Mouse (Mus musculus) heart, adult 11 months (tissue): ENCODE measurements at regions not wholly inside any gene's neighbourhood (a gene's known extent, or its start where the extent isn't known, plus 50 kb on each side); places are given as distances from the start of the nearest gene placed in this dataset.

Experiments used
- DNase-seq: peaks from one replicate; pipeline ENCODE4 v3.0.0; 2022

DNA sequence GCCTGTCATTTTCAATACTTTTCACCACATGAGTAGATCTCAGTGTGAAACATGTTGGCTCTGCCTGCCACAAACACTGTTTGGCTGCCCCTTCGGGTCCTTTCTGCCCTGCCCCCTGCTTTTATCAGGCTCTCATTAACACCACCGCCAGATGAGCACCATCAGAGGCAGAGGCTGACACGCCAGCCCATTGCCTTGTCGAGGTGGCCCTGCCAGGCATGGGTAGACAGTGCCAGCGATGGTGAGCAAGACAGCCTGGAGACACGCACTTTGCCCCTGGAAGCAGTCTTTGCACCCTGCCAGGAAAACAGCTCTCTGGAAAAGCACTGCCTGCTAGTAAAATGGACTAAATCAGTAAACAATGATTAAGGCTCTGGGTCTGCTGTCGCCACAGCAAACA lies 158.2 kb downstream of the Gm10295 start:
- DNase-seq = peak; percentile 94

DNA sequence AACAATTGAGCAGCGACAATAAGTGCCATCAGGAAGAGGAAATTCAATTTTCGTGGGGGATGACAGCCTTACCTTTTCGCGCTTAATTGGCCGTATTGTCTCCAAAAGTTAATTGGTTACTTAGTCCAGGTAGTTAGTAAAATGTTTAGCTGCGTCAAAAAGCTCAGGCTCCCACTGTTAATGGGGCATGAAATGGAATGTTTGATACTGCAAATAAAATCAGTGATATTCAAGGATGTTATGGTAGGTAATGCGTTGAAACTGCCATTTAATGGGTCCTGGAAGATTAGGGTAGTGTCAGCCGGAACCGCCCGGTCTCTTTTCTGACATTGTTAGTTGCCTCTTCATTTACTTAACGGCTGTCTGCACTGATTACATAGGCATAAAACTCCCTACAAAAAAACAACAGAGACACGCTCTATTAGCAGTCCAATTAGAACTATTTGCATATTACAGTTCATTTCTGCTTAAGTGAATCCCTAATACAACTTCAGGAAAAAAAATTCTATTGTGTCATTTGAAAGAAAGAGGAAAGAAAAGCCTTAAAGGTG lies 161.0 kb downstream of the Gm10295 start:
- no peak for DNase-seq

DNA sequence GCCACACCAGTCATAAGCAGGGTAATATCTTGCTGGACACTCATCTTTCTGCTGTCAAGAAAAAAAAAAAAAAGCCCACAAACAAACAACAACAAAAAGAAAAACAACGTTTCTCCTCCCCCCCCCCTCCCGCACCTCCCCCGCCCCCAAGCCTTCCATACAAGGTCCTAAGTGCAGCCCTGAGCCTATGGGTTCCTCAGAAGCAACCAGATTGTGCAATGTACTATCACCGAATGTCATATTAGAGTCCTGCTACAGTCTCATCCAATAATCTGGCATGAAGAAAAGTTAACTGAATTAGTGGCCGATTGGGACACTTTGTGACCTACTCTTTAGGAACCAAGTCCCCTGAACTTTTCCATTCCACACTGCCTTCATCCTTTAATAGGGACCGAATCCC lies 161.5 kb downstream of the Gm10295 start:
- DNase-seq = no peak

DNA sequence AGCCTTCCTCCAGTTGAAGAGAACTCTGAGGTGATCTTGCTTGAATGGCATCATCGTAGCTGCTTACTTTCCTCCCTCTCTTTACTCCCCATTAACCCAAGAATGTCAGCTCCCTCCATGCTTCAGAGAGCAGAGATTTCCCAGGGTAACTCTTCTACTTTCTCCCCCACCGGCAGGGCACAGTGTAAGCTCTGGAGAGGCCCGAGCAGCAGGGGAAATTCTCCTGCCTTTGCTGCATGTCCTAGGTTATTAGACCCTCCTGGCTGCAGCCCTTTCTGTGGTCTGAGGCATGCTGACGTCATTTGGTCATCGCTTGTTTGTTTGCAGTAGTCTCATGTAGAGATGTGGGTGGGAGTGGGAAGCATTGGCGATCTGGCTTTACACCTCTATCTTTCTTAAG lies 163.2 kb downstream of the Gm10295 start:
- peak; percentile 79 for DNase-seq

DNA sequence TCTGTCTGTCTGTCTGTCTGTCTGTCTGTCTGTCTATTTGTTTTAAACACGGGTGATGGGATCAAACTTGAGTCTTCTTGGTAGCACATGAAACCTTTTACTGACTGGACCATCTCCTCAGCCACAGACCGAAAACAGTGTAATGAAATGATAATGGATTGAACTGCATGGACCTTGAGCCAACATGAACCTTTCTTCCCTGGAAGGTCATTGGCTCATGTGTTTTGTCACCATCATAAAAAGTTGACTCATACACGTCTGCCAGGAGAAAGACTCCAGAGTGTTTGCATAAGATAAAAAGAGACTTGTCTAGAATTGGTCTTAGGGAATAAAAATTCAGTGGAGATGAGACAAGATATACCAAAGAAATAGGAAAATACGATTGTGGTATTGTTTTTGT lies 176.4 kb downstream of the Gm10295 start:
- no peak for DNase-seq

DNA sequence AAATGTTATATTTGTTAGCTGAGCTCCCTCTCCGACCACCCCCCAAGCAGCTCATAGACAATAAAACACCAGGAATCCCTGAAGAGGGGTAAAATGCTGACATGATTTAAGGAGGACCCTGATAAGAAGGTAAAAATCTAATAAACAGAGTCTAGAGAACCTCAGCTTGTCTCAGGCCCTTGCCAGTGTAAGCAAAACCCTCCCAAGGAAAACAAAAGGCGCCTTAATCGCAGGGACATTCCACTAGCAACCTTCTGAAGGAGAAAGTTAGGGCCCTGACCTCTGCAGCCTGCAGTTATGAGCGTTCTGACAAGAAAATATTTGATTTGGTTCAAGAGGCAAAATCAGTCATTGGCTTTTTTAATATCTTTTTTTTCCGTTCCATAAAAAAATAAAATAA lies 212.2 kb downstream of the Gm10295 start:
- peak; percentile 82 for DNase-seq

DNA sequence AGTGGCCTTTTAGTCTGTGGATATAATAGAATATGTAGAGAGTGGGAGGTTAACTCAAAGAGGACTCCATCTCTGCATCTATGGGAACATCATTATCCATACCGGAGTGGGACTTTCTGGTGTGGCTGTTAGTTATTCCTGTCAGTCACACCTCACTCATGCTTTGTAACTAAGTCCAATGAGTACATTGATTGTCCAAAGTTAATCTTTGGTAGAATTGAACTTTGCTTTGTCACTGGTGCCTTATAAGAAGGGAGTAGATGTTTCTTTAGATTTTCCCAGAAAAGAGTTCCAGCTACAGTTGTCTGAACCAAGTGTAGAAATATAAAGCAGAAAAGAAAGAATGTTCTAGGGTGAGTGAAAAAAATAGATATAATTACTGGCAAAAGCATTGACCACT lies 221.3 kb downstream of the Gm10295 start:
- no peak for DNase-seq

DNA sequence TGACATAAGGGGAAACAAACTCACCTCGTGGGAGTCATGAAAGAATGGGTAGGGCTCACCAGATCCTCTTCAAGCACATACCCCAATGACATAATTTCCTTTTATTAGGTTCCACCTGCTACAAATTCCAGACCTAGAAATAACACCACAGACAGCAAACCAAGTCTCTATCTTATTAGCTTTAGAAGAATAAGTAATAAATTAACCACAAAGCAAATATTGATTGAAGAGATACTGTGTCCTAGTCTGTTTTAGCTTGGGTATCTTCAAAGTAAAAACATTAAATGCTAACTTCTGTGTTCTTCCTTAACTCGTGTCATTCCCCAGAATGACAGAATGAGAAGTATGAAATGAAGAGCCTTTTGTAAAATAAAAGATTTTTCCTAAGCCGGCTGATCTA lies 222.4 kb downstream of the Gm10295 start:
- DNase-seq = no peak

DNA sequence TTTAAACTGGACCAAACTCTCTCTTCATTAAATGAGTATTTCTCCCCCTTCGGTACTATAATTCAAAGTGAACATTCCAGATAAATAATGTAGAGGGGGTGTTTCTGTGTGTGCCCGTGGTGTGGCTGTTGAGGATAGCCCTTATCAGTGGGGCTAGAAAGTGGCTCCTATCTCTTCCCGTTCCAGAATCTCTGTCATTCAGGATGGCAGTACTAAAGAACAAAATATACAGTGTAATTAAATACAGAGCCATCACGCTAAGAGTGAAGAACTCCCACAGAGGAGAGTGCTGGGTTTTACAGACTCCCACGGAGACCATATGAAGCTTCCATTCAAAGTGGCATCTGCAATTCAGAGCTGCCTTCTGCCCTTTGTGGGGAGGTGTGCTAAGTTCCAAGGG lies 229.8 kb downstream of the Gm10295 start:
- no peak for DNase-seq

DNA sequence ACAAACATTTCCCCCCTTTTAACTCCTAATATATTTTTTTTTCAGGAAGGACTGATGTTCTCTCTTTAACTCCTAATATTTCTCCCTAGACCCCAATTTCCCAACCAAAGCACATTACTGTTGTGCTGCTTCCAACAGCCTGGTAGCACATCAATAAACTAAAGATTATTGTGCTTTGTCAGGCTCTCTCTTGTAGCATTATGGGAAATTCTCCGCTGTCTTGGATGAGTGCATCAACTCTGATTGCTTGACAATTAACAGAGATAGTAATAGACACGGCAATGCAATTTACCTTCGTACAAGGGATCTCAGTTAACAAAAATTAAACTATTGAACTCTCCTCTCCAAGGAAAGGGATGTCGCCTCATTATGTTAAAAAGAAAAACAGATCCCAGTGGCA lies 230.3 kb downstream of the Gm10295 start:
- no peak for DNase-seq

DNA sequence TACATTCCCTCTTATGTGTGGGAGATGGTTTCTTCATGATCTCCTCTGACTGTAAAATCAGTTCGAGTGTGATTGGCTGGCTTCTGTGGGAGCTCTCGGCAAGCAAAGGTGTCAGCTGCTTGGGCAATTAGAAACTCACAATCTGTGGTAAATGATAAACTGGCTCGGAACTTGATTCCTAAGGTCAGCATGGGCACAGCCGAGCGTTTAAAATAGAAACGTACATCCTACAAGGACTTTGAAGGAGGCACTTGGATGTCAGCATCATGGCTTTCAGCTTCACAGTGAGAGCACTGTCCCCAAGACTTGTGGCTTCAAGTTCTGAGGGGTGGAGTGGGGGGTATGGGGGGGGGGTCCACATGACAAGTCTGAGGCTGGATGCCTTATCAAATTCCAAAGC lies 231.3 kb downstream of the Gm10295 start:
- no peak for DNase-seq

DNA sequence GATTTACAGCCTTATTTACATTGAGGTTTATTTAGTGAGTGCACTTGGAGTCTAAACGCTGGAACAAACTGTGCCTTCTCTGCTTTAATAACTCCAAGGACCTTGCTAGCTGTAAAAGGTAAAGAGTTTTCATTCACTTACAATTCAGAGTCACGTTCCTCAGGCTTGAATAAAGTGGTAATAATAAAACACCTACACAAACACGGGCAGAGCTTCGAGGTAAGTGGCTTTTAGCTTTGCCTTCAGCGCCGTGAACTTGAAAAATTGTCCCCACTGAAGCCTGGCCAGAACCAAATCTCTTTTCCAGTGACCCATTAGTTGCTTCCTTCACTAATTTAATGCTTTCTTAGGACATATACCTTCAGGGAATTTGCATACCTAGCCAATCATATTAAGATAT lies 244.2 kb downstream of the Gm10295 start:
- DNase-seq = no peak

DNA sequence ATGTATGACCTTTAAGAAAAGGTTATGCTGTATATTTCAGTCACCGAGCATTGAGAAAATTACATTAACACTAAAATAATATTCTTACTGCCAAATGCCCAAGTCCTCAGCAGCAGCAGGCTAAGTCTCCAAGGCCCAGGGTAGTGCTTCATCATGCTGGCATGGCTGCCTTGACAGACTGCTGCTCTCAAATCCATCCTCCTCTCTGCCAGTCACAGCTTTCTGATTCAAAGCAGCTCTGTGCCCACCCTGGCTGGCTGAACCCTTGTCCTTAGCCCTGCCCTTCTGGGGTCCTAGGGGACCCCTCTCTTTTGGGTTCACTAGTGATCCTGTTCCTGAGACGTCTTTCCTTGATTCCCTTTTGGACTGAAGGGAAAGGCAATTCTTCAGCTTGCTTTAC lies 251.0 kb downstream of the Gm10295 start:
- no peak for DNase-seq

DNA sequence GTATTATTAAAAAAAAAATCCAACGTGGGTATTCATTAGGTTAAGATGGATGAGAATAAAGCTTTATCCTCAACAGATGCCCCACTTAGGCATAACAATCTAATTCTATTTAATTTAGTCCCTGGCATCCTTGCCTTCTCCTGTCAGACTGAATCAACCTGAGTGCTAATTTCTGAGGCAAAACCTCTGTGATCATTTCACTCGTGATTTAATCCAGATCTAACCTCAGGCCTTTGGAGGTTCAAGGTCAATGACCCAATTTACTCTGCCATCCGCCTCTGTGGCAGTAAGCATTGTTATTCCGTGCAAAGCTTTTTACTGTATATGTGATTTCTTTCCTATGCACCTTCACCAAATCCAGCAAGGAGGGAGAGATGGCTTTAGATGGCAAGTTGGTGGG lies 253.0 kb downstream of the Gm10295 start:
- DNase-seq = no peak

DNA sequence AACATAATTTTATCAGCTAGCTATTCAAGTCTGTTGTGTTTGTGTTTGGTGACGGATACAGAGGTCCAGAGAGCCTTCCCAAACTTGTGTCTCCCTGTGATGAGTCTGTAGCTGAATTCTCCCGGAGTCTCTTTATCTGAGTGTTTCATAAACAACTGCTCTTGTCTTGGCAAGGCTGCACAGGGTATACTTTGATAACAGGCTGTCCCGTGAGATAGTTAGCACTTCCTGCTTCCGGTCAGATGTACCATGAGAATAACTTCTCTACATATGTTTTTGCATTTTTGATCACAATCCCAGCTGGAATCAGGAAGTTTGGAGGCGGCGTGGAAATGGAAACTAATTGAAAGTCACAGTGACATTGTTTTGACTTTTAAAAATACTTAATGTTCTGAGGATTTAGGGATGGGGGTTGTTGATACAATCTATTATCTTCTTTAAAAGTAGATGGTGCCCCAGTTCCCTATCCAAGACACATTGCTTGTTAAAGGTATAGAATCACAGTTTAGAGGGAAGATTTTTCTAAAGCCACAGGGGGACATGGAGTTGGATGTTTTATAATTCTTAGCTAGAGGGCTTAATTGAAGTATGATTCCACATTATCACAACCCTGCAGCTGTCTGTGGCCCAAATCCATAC lies 257.9 kb downstream of the Gm10295 start:
- peak; percentile 96 for DNase-seq

DNA sequence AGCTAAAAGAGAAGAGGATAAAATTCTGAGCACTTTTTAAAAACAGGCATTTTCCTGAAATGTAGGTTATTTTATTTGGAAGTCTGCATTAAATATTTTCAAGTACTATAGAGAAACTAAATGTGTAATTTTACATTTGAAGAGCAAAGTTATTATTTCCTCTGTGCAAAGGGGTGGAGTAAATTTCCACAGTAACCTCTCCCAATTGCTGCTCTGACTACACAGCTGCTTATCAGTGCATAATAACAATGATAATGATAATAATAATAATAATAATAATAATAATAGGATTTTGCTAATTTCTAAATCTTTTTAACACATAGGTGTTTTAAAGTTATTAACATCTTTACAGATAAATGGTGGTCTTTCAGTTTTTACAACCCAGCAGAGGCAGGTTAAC lies 258.5 kb downstream of the Gm10295 start:
- no peak for DNase-seq

DNA sequence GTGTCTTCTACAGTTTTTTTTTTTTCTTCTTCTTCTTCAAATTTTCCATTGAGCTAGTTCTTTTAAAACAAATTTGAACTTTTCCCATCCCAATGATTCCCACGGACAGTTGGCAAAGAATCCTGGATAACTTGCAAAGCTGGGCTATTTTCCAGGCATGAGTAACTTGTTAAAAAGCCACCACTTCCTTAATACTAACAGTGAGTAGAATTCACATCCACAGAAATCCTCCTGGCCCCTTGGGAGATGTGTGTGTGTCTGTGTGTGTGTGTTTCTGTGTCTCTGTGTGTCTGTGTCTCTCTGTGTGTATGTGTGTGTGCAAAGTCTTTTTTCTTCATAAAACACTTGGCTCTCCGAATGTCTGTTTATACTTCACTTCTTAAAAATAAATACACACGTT lies 259.0 kb downstream of the Gm10295 start:
- peak; percentile 96 for DNase-seq

DNA sequence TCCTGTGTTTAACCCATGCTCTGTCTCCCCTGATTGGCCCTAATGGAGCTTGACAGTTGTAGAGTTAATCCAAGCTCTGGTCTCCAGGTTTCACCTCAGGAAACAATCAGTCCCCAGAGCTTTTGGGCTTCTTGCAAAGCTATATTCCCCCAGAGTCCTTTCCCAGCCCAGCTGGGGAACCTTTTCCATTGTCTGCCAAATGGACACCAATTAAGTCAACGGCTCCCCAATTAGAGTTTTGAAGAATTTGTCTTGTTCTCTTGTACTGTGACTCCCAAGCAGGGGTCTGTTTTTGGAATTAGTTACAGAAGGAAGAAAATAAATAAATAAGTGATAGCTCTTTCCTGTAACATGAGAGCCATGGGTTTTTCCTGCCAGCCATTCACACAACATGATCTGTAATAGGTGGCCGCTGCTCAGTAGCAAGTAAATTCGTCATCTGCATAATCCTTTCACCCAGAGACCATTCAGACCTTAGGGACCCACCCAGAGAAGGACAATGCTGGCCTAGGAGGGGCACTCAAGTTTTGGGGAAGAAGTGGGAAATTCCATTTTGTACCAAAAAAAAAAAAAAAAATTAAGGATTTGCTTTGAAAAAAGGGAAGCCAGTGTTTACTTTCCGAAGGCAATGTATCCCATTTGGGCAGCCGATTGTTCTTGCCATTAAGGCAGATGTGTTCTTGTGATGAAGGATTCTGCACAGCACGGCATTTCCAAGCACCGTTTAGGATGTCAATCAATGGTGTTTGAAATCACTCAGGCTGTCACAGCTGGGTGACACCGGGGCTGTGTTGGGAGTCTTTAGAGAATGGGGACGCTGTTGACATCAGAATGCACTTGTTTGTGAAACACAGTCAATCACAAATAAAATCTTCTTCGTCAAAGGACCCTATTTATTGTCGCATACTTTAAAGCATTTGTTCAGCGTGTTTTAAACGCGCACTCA lies 286.6 kb downstream of the Gm10295 start:
- DNase-seq = peak; percentile 90

DNA sequence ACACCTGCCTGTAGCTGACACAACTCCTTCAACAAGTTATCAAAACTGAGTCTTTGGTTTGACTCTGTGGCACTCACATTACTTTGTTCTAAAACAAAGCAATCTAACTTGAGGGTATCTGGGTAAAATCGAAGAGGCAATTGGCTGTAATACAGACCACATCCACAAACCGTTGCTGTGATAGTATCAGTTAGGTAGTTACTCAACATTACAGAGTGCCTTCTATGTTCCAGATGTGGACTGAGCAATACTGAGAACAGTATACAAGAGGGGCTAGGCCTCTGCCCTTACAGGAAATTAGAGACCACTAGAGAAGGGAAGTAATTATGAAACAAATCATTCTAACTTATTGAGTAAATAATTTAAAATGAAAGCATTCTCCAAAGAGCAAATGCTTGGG lies 300.5 kb downstream of the Gm10295 start:
- DNase-seq = no peak

DNA sequence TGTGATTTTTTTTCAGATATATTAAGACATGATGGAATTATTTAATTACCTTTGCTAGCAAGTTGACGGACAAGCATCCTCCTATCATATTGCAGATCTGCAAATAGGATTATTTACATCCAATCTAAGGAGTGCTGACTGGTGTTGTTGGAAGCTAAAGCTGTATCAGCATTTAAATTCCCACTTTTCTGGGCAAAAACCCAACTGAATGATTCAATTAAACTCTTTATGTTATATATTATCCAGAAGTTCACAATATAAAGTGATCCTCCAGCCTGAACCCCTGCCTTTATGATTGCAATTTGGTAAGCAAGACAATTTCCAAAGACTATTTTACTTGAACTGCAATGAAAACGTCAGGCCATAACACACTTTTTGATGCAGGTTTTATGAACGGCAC lies 304.1 kb downstream of the Gm10295 start:
- no peak for DNase-seq

DNA sequence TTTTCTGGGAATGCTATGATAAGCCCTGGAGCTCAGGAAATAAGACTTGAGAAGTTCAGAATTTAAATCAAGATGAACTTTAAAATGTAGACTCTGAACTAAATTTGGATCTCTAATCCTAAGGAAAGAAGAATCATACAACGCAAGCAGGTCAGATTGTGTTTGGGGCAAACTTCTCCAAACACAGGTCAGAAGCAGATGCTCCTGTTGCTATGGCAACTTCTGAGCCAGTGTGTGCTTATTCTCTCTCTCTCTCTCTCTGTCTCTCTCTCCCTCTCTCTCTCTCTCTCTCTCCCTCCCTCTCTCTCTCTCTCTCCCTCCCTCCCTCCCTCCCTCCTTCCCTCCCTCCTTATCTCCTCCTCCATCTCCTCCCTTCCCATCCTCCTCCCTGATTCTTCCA lies 304.7 kb downstream of the Gm10295 start:
- DNase-seq = no peak

DNA sequence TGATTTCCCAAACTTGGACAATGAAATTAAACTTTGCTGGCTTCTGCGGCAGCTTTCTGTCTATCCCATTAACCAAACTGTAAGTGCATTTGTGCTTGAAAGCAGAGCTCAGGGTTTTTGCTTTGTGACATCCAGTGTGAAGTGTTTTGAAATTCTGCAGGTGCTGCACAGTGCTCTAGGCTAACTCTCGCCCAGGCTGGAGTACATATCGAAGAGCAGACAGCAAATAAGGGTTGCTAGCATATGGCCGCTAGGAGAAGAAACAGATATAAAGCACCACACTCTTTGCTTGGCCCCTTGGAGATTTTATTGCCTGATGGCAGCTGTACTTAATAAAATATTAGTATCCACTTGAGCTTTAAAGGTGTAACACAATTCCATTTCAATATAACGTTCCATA lies 307.5 kb downstream of the Gm10295 start:
- DNase-seq = no peak

DNA sequence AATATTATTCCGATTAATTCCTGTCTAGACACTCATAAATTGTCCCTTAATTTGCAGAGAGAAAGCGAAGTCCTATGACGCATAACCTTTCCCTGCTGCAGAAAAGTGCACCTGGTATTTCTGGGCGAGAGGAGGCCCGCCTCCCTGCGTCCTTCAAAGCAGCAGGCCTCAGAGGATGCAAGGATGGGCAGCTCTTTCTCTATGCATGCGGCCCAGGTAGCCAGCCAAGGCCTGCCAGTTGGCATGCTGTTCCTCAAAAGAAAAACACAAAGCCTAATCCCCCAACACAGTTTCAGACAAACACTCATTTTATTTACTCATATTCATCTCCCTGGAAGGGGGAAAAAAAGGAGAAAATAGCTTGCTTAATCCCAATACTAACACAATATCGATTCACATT lies 308.2 kb downstream of the Gm10295 start:
- DNase-seq = no peak

DNA sequence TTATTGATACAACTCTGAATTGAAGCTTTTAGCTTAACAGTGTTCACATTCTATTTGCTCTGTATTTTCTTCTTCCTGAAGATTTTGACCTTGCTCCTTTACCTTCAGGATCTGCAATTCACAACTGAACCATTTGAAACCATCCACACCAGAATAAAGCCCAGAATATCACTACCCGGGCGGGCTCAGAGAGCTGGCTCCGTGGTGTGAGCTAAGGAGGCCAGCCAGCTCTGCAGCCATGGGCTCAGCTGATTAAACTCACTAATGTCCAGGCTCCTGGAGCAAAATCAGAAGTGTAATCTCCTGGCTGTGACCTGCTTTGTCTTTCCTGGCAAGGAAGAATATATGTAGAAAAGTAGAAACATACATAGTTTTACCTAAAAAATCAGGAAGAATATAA lies 309.9 kb downstream of the Gm10295 start:
- peak; percentile 61 for DNase-seq
